Mouse (Mus musculus) intestine, postnatal 0 days (tissue): Measurements from ENCODE around the gene Cacna1c. TPM values are rescaled to one million over a fixed set of nuclear protein-coding genes. Genes with fewer than 3 reads are reported as not detected.

Source experiments
- ATAC-seq: fragments of 200-750 bp; cut with Nextera tagmentation; 2 replicates; pipeline ENCODE4 v1.8.0; 2017; ENCODE audit warnings: mild to moderate bottlenecking, moderate TSS enrichment, moderate library complexity
- H3K27ac ChIP-seq: fragments of 300-500 bp; sonication (generic); 2 replicates; pipeline ENCODE4 v1.5.1; 2014; ENCODE audit warnings: mild to moderate bottlenecking, low read depth, low read length, moderate library complexity
- H3K27me3 ChIP-seq: fragments of 300-500 bp; sonication (generic); replicated peaks from 2 replicates; pipeline ENCODE4 v1.6.1; 2014; ENCODE audit warnings: low read length, mixed read lengths; ENCODE audit not compliant: control insufficient read depth, insufficient read depth
- H3K36me3 ChIP-seq: fragments of 300-500 bp; sonication (generic); 2 replicates; pipeline ENCODE4 v1.6.1; 2014; ENCODE audit warnings: mild to moderate bottlenecking, moderate library complexity; ENCODE audit not compliant: control insufficient read depth, insufficient read depth
- H3K4me1 ChIP-seq: fragments of 300-500 bp; sonication (generic); replicated peaks from 2 replicates; pipeline ENCODE4 v1.6.1; 2014; ENCODE audit warnings: antibody characterized with exemption, low read length, mixed read lengths; ENCODE audit not compliant: control insufficient read depth, insufficient read depth
- H3K4me2 ChIP-seq: fragments of 300-500 bp; sonication (generic); replicated peaks from 2 replicates; pipeline ENCODE4 v1.6.1; 2014; ENCODE audit warnings: low read depth, mild to moderate bottlenecking, moderate library complexity
- H3K4me3 ChIP-seq: fragments of 300-500 bp; sonication (generic); 2 replicates; pipeline ENCODE4 v1.5.1; 2014; ENCODE audit warnings: low read depth, low read length
- H3K9ac ChIP-seq: fragments of 300-500 bp; sonication (generic); 2 replicates; pipeline ENCODE4 v1.6.1; 2014; ENCODE audit warnings: mild to moderate bottlenecking, low read depth, low read length
- H3K9me3 ChIP-seq: fragments of 300-500 bp; sonication (generic); 2 replicates; pipeline ENCODE4 v1.6.1; 2016; ENCODE audit warnings: mixed run types; ENCODE audit not compliant: control insufficient read depth
- CTCF ChIP-seq: sonication (generic); IDR thresholded peaks from 2 replicates; pipeline ENCODE4 v1.5.1; 2016; ENCODE audit warnings: low read depth, mild to moderate bottlenecking, control low read depth, antibody characterized with exemption, moderate library complexity
- WGBS: fragments of 180-500 bp; shearing (Covaris S2); extraction: QIAGEN DNeasy Blood & Tissue Kit; methylation state at CpG from one replicate; pipeline ENCODE4 v1.1.7; 2014; 5-methylcytosine and 5-hydroxymethylcytosine counted together
- polyA plus RNA-seq: library from polyadenylated mRNA; unstranded; fragments of >200 nt; fragmentation: Nextera tagmentation; extraction: Ambion mirVana; gene quantifications from 2 replicates; pipeline ENCODE4 v1.2.1, GENCODE M21; 2015

Gene Cacna1c
- polyA plus RNA-seq, 1 experiment from 2014 or later: 1.2 TPM

- Histone ChIP-seq H3K4me3 (no peak within 1 kb of the TSS), H3K9me3 (no peaks in the 10 kb centered on the region), H3K4me2 (no peak within 1 kb of the TSS), H3K9ac (no peak within 1 kb of the TSS), H3K36me3 (no peaks in the 10 kb centered on the region), H3K27me3 (no peaks in the 10 kb centered on the region), H3K27ac (no peak within 1 kb of the TSS), H3K4me1 (no peaks in the 10 kb centered on the region)
- TF ChIP-seq CTCF: no peak
- WGBS: 32% methylated on average over 1 of the region's 1 CpGs
- no peak for ATAC-seq
Measured at GRCm38 (mm10) chr6:119236241-119236640, 40.0 kb upstream of the Cacna1c start, which contains the start of gene Cacna2d4. TSS of gene Cacna2d4 (plus strand) at chr6:119236526.

- H3K4me3 ChIP-seq: no peak overlapping the region
- ATAC-seq: no peak
- no peaks in the 10 kb centered on the region for H3K36me3 ChIP-seq
- no peak for TF ChIP-seq CTCF
- no peak overlapping the region for H3K27ac ChIP-seq
- H3K4me2 ChIP-seq: no peak overlapping the region
- H3K27me3 ChIP-seq: no peaks in the 10 kb centered on the region
- no peaks in the 10 kb centered on the region for H3K9me3 ChIP-seq
- no peaks in the 10 kb centered on the region for H3K4me1 ChIP-seq
- H3K9ac ChIP-seq: no peak overlapping the region
- WGBS: 66% methylated on average over 5 of the region's 5 CpGs
Measured at GRCm38 (mm10) chr6:119235441-119235840, 39.2 kb upstream of the Cacna1c start.

- Histone ChIP-seq H3K4me1 (no peaks in the 10 kb centered on the region), H3K36me3 (no peaks in the 10 kb centered on the region), H3K9ac (no peak overlapping the region), H3K27me3 (no peaks in the 10 kb centered on the region), H3K9me3 (no peaks in the 10 kb centered on the region), H3K4me3 (no peak overlapping the region), H3K27ac (no peak overlapping the region), H3K4me2 (no peak overlapping the region)
- WGBS: 40% methylated on average over 3 of the region's 3 CpGs
- no peak for TF ChIP-seq CTCF
- no peak for ATAC-seq
Measured at GRCm38 (mm10) chr6:119233066-119233465, 36.8 kb upstream of the Cacna1c start.

GRCm38 (mm10) chr6:119228861-119229603 lies 32.8 kb upstream of the Cacna1c start:
- WGBS: 78% methylated on average over 11 of the region's 11 CpGs
- Histone ChIP-seq H3K9ac (no peak overlapping the region), H3K36me3 (no peaks in the 10 kb centered on the region), H3K27ac (no peak overlapping the region), H3K4me2 (no peak overlapping the region), H3K4me3 (no peak overlapping the region), H3K4me1 (no peaks in the 10 kb centered on the region), H3K27me3 (no peaks in the 10 kb centered on the region), H3K9me3 (no peaks in the 10 kb centered on the region)
- TF ChIP-seq CTCF: no peak
- ATAC-seq: no peak

- Histone ChIP-seq H3K4me1 (no peaks in the 10 kb centered on the region), H3K4me3 (no peak overlapping the region), H3K9ac (no peak overlapping the region), H3K36me3 (peaks cover 1% of the 10 kb centered on the region; the same call in 1 of the 2 replicates), H3K27me3 (no peaks in the 10 kb centered on the region), H3K27ac (no peak overlapping the region), H3K4me2 (no peak overlapping the region), H3K9me3 (no peaks in the 10 kb centered on the region)
- WGBS: 80% methylated on average over 8 of the region's 8 CpGs
- TF ChIP-seq CTCF: no peak
- ATAC-seq: no peak
Measured at GRCm38 (mm10) chr6:119227001-119227400, 30.8 kb upstream of the Cacna1c start.

GRCm38 (mm10) chr6:119225731-119226130 lies 29.5 kb upstream of the Cacna1c start:
- Histone ChIP-seq H3K36me3 (peaks cover 6% of the 10 kb centered on the region; the same call in 1 of the 2 replicates), H3K4me3 (no peak overlapping the region), H3K9ac (no peak overlapping the region), H3K4me1 (no peaks in the 10 kb centered on the region), H3K9me3 (no peaks in the 10 kb centered on the region), H3K4me2 (no peak overlapping the region), H3K27ac (no peak overlapping the region), H3K27me3 (no peaks in the 10 kb centered on the region)
- TF ChIP-seq CTCF: no peak
- no peak for ATAC-seq
- 90% methylated on average over 6 of the region's 6 CpGs for WGBS

GRCm38 (mm10) chr6:119225226-119225625 lies 29.0 kb upstream of the Cacna1c start:
- no peak for TF ChIP-seq CTCF
- Histone ChIP-seq H3K9me3 (no peaks in the 10 kb centered on the region), H3K36me3 (peaks cover 6% of the 10 kb centered on the region; the same call in 1 of the 2 replicates), H3K4me2 (no peak overlapping the region), H3K27me3 (no peaks in the 10 kb centered on the region), H3K4me1 (no peaks in the 10 kb centered on the region), H3K27ac (no peak overlapping the region), H3K9ac (no peak overlapping the region), H3K4me3 (no peak overlapping the region)
- ATAC-seq: no peak
- 74% methylated on average over 12 of the region's 12 CpGs for WGBS
